Mouse (Mus musculus): ENCODE data around the gene Snx32. TPM values are rescaled to one million over a fixed set of nuclear protein-coding genes. Genes with fewer than 3 reads are reported as not detected.
"Not testable (repeated sequence)": the region's sequence is repeated elsewhere in the genome, so short reads cannot be mapped to it uniquely, and the experiment has no call there.

Gene Snx32
- total RNA-seq, 2 experiments from 2014 or later = 11.1 to 12.1 TPM

- no peak for DNase-seq
These were observed 2.0 kb upstream of the Snx32 start for GRCm38 (mm10) chr19:5512091-5513004.

- DNase-seq = peak in 1 of 2 experiments; percentile 18
These were observed 815 bp upstream of the Snx32 start for GRCm38 (mm10) chr19:5511074-5511632.

DNA sequence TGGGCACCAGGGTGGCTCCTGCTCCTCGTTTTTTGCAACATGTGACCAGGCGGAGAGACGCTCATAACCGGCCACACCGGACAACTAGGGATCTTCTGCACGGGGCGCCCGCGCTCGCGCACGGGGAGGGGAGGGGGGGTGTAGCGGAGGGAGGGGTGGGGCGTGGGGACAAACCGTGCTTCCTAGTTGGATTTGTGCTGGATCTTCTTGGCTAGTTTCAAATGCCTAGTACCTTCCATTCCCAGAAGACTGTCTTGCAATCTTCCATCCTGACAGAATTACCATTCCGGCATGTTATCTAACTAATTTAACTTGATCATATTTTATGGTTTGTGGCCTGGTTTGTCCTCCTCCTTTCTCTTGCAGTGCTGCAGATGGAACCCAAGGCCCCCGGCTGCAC lies 6.7 kb downstream of the Snx32 start, which contains the start of gene 1700020D05Rik:
TSS of gene 1700020D05Rik (minus strand) at position 101 of the 400 bp plus-strand sequence.
- no peak for DNase-seq

DNA sequence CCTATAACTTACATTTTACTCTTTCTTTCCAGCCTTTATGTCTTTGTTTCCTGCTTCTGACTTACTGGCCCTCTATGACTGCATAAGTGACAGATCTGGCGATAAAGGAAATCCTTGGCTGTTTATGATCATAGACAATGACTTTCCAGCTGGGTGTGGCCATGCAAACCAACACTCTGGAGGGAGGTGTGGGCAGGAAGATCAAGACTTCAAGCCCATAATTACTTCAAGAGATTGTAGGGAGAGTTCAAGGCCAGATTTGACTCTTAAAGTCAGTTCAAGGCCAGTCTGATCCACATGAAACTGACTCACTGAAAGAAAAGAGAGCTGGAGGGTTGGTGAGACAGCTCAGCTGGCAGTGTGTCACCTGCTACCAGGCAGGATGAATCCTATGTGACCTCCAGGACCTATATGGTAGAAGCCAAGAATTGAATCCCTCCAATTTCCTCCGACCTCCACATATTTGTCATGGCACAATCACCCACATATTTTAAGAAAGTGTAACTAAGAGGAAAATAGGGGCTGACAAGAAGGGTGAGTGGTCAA lies 9.9 kb downstream of the Snx32 start:
- DNase-seq = peak; percentile 42 to 53

DNA sequence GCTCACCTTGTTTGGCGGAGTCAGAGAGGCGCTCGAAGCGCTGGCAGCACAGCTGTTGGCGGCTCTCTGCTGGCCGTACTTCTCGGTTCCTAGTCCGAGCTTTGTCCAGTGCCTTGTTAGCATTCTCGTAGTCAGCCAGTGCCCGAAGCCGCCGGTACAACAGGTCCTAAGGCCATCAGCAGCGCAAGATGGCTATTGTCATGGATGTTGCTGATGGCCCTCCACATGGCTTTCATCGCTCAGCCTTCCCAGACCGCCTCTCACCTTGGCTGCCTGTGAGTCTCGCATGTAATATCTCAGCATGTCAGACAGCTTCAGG lies 14.3 kb downstream of the Snx32 start:
- no peak for DNase-seq

DNA sequence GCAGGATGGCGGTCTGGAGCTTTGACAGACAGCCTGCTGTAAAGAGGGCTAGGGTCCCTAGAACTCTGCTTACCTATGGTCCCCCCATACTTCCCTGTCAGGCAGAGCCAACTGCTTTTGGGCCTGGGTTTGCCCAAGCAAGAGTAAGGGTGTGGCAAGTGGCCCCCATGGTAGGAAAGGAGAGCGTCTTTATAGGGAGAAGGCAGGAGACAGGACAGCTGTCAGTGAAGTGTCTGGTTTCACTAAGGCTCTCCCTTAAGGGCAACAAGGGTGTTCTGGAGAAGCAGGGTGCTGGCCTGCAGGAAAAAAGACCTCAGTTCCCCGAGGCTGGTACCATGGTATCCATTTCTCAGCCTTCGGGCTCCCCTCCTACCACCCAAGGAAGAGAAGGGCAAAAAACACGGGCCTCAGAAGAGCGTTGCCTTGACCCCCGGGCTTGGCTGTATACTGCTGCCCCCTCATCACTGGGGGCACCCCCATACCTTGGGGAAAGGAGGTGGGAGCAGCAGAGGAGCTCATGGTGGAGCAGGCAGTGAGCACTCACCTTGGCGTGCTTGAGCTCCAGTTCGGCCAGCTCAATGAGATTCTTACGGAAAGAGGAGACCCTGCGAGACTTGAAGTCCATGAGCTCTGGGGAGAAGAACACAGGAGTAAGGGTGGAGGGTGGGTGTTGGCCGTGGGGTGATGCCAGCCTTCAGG lies 14.8 kb downstream of the Snx32 start:
- DNase-seq = no peak

DNA sequence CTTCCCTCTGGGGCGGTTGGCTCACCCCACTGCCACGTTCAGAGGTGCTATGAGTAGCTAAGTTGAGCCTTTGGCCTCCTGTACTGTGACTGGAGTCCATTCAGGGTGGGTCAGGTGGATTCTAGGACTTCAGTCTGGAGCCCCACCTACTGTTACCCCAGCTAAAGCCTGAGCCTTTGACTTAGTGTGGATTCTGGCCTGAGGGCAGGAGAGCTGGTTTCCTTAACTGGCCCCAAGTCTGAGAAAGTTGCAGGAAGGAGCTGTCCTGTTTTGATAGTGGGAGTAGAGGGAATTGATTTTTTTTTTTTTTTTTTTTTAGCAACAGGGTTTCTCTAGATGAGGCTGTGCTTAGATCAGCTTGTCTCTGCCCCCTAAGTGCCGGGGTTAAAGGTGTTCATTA lies 16.0 kb downstream of the Snx32 start:
- DNase-seq = no peak

DNA sequence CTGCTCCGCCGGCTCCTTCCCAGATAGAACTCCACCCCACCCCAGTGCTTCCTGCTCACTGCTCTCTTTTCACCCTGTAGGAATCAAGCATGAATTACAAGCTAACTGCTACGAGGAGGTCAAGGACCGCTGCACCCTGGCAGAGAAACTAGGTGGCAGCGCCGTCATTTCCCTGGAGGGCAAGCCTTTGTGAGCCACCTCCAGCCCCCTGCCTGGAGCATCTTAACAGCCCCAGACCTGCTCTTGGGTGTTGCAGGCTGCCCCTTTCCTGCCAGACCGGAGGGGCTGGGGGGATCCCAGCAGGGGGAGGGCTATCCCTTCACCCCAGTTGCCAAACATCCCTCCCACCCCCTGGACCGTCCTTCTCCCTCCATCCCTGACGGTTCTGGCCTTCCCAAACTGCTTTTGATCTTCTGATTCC lies 17.0 kb downstream of the Snx32 start:
- peak; percentile 33 to 38 for DNase-seq

DNA sequence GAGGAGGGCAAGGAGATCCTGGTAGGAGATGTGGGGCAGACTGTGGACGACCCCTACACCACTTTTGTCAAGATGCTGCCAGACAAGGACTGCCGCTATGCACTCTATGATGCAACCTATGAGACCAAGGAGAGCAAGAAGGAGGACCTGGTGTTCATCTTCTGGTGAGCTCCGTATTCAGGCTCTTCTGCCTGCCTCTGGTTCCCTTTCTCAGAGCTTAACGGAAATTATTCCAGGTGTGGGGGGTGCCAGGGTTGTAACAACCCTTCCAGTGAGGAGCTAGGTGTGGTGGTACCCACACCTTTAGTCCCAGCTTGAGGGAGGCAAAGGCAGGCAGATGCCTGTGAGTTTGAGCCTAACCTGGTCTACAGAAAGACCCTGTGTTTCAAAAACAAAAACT lies 17.7 kb downstream of the Snx32 start:
- DNase-seq = no peak

DNA sequence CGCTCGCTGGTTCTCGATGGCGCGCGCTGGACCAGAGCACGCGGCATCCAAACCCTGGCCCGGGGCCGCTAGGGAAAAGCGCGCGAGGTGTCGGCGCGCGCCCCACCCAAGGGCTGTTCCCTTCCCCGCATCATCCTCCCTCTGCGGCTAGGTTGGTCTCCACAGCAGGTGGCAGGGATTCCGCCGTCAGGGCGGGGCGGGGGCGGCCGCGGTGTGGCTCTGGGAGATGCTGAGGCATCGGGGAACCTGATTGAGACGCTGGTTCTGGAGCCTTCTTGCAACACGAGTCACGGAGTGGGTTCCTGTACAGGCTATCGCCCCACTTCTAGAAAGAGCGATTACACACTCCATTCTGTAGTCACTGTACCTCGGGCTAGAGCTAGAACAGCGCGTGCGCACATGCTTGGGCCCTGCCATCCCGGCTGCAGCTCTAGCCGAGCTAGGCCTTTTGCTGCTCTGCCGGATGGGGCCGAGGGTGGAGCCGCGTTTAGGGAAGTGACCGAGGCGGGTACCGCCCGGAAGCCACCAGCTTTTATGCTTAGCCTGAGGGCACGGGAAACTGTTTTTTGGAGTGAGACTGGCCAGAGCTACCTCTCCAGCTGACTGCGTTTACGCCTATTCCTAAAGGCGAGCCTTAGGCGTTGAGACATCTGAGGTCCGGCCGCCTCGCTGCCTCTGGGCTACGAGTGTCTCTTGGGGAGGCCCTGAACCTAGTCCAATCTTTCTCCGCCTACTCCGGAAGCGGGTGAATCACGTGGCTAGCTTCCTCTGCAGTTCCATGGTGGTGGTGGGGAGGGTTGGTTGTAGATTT lies 19.2 kb downstream of the Snx32 start:
- DNase-seq = peak; percentile 90 to 91

GRCm38 (mm10) chr19:5490313-5490897 lies 19.9 kb downstream of the Snx32 start, which contains the start of gene Cfl1:
Gene Cfl1, plus strand, starts transcription at chr19:5490455.
- DNase-seq = peak; percentile 96 to 97

- not testable (repeated sequence) for DNase-seq
These were observed 20.6 kb downstream of the Snx32 start for GRCm38 (mm10) chr19:5489721-5490120.

- peak; percentile 97 to 98 for DNase-seq
These were observed 21.3 kb downstream of the Snx32 start for GRCm38 (mm10) chr19:5488878-5489571.

DNA sequence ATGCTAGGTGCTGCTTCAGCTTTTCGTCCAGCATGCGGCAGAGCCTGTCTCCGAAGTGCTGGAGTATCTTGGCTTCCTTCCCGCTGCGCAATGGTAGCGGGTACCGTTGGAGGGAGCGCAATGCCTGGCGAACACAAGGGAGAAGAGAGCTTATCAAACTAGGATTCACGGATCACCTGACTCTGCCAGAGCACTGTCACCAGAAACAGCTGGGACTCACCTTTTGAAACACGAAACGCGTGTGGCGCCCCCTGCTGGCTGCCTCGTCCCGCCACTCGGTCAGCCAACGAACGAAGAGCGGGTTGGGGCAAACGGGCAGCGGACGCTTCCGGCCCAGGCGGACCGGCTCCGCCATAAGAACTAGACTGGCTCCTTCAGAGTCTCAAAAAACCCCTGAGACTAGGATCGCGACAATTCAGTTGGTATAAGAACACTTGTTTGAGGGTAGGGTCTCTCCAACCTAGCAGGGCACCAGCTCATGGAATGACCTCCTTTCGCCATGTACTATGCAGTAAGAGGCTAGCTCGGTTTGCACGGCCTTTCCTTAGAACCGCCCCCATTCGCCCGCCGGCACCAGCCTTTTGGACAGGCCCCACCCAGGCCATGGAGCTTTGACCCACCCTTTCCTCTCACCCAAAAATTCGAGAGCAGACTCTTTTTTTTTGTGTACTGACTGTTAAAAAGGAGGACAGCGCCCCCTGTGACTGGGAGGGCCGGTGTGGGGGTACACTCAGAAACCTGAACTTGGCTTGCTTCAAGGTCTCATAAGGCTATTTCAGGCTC lies 22.4 kb downstream of the Snx32 start, which contains the start of gene Mus81:
TSS of gene Mus81 (minus strand) at position 635 of the 783 bp plus-strand sequence.
- peak; percentile 96 to 98 for DNase-seq

- no peak for DNase-seq
These were observed 23.6 kb downstream of the Snx32 start for GRCm38 (mm10) chr19:5486771-5487170.

DNA sequence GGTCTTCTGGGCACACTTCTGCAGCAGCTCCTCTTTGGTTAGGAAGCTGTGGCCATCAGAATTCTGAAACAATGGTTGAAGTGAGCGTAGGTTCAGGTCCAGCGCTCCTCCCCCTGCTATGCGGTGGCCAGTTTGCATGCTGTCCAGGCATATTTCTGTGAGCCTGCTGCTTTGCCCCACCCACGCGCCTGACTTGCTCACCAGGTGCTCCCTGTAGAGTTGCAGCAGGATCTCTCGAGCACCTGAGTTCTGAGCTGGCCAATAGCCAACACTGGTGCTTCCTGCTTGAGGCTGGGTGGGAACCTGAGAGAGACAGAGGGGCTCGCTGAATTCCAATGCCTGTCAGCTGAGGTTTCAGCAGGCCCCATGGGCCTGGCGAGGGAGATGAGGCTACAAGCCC lies 24.1 kb downstream of the Snx32 start:
- no peak for DNase-seq

DNA sequence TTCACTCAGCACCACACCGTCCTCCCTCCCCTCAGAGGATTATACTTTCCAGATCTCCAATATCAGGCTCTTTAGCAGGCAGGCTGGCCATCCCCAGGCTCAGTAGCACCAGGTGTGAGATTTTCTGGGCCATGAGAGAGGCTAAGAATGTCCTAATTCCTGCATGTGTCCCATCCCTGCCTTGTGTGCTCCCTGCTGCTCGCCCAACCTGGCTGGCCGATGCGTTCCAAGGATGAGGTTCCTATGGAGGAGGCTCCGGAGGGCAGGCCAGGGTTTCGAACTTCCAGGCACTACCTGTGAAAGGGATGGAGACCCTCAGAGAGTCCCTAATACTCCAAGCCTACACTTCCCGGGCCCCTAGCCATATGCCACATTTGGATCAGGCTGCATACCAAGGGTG lies 24.5 kb downstream of the Snx32 start:
- DNase-seq = no peak

GRCm38 (mm10) chr19:5485371-5485770 lies 25.0 kb downstream of the Snx32 start:
- no peak for DNase-seq

GRCm38 (mm10) chr19:5484496-5484895 lies 25.8 kb downstream of the Snx32 start:
- DNase-seq = no peak

Data from adrenal gland, postnatal 36 days (tissue).